Mouse (Mus musculus): Measurements from ENCODE around the gene Pttg1. TPM values are rescaled to one million over a fixed set of nuclear protein-coding genes. Genes with fewer than 3 reads are reported as not detected.
A peak's percentile ranks its signal among the peaks of the same experiment; 100 is the strongest.

Pttg1 gene
- total RNA-seq (2017): 67.5 to 109 TPM (median 103 TPM) in 3 replicates

DNA sequence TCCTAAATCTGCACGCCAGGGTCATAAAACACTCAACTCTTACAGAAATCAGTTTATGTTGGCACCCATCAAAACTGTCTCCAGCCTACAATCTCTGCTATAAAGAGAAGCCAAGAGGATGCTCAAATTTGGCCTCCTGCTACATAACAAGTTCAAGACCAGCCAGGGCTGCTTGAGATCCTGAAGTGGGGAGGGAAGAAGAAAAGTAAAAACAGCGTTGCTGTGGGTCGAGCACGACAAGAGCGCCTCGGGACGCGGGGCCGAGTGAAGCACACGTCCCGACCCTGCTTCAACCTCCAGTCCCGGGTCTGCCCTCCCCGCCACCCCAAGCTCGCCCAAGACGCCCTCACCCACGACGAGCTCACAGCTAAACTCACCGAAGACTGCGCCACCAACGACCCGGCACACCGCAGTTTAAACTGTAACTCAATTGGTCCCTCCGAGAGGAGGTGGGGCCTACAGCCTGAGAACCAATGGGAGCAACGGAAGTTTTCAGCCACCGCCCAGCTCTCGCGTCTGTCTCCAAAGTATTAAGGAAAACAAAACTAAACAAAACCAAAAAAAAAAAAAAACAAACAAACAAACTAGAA, at the start of gene Pttg1:
TSS of gene Pttg1 (minus strand) at position 428 of the 590 bp plus-strand sequence.
- peak; percentile 99 for ATAC-seq (replicated peaks; ENCODE audit: insufficient number of reproducible peaks, low FRiP score, low TSS enrichment, poor library complexity, severe bottlenecking)

DNA sequence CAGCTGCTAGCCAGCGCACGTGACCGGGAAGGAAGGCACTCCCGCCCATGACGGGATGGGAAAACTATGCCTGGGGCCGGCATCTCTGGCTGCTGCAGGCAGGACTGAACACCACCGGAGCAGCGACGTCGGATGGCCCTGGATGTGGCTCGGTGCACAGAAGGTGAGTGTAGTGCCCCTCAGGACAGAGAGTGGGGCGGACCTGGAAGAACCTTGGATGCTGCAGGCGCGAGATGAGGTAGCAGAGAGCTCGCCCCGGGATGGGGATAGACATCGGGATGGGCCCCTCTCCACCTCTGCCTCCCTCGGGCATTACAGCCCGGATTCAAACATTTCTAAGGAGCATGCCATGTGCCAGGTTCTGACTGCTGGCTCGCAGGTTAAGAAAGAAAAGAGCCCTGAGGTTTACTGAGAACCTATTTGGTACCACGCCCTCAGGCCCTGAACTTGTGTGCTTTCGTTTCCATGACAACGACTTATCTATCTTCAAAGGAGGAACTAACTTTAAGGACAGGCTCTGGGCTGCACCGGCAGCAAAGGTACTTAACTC, 48.2 kb upstream of the Pttg1 start, which contains the start of gene C1qtnf2:
TSS of gene C1qtnf2 (plus strand) at position 52 of the 550 bp plus-strand sequence.
- no peak for ATAC-seq (replicated peaks; ENCODE audit: insufficient number of reproducible peaks, low FRiP score, low TSS enrichment, poor library complexity, severe bottlenecking)

DNA sequence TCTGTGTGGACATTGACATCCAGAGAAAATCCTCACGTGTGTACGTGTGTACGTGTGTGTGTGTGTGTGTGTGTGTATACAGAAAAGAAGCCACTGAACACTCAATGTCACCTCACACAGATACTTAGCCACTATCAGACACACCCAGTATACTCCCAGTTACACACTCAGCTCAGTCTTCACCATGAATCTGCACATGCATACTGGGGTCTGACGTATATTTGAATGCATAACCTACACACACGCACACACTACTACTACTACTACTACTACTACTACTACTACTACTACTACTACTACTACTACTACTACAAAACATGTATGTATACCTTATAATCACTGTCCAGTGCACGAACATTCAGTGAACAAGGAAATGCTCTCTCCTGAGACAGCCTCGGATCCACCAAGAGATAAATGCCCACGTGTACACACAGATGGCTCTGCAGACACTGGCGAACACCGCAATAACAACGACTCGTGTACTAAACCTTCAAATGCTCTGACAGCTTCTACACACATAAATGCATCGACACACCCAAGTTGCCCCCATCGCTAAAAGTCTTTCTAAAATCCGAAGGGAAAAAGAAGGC, 47.7 kb upstream of the Pttg1 start:
- ATAC-seq (replicated peaks; ENCODE audit: insufficient number of reproducible peaks, low FRiP score, low TSS enrichment, poor library complexity, severe bottlenecking): no peak

DNA sequence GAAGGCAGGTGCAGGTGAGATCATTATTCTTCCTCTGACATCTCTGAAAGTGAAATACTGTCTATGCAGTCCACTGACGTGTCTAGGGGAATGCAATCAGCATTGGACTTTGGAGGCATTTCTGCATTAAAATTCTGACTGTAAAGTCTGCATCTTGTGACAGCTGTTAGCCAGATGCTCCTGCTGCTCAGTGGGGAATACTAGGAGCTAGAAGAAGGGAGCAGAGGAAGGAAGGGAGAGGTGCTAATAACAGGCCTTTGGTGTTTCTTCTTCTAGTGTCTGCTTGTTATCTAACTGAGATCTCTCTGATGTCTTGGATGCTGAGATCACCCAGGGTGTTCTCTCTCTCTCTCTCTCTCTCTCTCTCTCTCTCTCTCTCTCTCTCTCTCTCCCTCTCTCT, 47.1 kb upstream of the Pttg1 start:
- ATAC-seq (replicated peaks; ENCODE audit: insufficient number of reproducible peaks, low FRiP score, low TSS enrichment, poor library complexity, severe bottlenecking): no peak

DNA sequence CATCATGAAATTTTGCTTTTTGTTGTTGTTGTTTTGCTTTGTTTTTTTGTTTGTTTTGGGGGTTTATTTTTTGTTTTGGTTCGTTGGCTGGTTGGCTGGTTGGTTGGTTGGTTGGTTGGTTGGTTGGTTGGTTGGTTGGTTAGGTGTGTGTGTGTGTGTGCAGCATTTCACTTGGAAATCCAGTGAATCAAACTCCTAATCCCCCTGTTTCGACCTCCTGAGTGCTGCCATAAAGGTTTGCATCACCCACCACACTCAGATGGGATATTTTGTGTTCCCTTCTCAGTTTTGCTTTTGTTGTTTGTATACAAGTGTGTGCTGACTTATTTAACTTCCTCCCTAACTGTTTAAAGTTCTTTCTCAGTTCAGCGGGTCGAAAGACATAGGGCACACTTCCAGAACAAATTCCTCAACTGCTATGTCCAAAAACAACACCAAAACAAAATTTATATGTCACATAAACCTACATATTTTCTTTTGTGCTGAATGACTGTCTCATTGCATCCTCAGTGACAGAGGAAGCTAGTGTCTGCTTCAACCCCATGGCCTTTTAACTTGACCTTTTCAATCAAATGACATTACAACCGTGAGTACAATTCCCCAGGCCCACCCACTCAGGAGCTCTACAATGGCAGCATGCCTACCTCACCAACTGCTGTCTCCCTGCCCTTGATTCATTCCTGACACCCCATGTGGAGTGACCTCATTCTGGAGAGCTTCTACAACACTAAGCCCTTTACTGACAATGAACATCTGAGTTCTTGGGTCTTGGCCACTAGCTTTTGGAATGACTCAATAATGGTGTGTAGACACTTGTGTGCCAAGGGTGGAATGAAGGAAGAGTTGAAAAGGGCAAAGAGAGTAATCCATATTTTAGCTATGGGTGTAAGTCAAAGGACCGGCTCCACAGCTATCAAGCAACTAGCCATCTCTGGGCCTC, 45.1 kb upstream of the Pttg1 start:
- ATAC-seq (replicated peaks; ENCODE audit: insufficient number of reproducible peaks, low FRiP score, low TSS enrichment, poor library complexity, severe bottlenecking): no peak

DNA sequence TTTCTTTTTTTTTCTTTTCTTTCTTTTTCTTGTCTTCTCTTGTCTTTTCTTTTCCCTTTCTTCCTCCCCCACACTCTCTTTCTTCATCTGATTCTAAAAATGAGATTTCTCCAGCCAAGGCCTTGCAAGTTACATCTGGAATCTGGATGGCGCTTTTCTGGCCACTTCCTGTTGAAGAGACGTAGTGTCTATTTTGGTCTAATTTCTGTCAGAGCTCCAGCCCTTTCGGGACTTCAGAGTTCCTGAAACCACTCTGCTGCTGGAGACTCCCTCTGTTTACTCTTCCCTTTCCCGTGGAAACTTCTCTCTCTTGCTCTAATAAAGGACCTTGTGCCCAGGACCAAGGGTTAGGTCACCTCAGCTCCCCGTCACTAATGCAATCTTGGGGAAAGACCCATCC, 44.1 kb upstream of the Pttg1 start:
- no peak for ATAC-seq (replicated peaks; ENCODE audit: insufficient number of reproducible peaks, low FRiP score, low TSS enrichment, poor library complexity, severe bottlenecking)

DNA sequence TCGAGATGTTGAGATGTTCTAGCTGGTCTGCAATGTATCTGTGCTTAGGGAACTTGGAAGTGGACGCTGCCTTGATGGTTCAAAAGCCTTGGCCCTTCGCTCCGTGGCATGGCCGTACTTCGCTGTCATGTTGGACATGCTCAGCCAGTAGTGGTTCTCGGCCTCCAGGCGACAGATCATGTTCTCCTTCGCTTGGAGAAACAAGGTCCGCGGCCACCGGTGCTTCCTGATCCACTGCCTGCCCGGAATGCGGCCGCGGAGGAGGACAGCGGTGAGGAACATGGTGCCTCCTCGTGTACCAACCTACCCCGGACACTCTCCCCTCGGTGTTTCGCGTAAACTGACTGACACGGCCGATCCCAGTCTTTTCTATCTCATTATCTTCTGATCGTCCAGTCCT, 37.2 kb upstream of the Pttg1 start:
- ATAC-seq (replicated peaks; ENCODE audit: insufficient number of reproducible peaks, low FRiP score, low TSS enrichment, poor library complexity, severe bottlenecking): no peak

DNA sequence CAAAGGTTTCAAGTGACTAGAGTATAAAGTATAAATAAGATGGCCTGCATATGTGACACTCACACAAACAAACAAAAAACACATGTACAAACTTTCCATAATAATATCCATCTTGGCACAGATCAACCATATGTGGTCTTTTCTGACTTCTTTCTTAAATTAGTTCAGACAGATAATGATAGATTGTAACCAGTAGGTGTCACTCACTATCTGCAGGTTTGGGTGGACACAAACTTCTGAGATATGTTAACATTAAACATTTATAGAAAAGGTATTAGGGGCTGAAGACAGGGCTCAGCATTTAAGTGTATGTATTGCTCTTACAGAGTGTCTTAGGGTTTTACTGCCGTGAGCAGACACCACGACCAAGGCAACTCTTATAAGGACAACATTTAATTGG, 26.2 kb upstream of the Pttg1 start:
- ATAC-seq (replicated peaks; ENCODE audit: insufficient number of reproducible peaks, low FRiP score, low TSS enrichment, poor library complexity, severe bottlenecking): no peak

DNA sequence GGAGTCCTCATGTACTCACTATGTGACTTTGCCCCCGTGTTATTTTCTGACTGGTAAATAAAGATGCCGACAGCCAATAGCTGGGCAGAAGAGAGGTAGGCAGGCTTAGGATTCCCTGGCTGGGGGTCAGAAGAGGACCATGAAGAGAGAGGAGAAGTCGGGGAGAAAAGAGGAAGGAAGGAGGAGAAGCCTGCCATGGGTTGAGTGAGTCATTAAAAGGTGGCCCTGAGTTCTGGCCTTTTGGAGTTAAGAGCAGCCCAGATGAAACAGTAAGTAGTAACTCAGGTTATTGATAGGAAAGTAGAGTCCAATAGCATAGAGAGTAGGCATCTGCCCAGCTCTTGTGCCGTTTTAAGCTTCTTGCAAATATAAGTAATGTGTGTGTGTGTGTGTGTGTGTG, 25.3 kb upstream of the Pttg1 start:
- ATAC-seq (replicated peaks; ENCODE audit: insufficient number of reproducible peaks, low FRiP score, low TSS enrichment, poor library complexity, severe bottlenecking): no peak

DNA sequence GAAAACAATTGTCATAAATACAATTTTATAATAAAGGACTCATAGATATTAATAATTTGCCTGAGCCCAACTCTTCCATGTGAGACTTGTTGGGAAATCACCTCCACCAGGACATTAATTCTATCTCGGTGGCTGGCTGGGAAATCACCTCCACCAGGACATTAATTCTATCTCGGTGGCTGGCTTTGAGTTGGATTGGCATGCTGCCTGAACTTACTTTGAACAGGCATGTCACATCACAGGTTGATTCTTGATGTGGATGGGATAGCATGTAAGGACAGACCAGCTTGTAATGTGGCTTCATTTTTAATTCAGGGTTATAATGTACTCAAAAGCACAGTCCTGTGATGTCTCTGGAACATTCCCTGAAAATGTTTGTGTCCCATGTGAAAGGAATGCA, 23.9 kb upstream of the Pttg1 start:
- no peak for ATAC-seq (replicated peaks; ENCODE audit: insufficient number of reproducible peaks, low FRiP score, low TSS enrichment, poor library complexity, severe bottlenecking)

DNA sequence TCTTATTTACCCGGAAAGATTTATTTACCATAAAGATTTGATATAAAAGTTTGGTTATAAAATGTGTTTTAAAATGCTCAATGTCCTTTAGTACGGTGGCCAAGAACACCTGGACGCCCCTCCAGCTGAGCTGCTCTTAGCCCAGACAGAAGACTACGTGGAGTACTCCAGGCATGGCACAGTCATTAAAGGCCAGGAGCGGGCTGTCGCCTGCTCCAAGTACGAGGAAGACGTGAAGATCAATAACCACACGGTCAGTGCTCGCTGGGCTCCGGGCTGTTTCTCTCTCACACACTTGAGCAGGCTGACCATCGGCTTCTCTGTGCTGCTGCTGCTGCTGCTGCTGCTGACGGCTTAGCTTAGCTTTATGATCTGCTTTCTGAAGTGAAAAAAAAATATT, 17.1 kb upstream of the Pttg1 start:
- no peak for ATAC-seq (replicated peaks; ENCODE audit: insufficient number of reproducible peaks, low FRiP score, low TSS enrichment, poor library complexity, severe bottlenecking)

DNA sequence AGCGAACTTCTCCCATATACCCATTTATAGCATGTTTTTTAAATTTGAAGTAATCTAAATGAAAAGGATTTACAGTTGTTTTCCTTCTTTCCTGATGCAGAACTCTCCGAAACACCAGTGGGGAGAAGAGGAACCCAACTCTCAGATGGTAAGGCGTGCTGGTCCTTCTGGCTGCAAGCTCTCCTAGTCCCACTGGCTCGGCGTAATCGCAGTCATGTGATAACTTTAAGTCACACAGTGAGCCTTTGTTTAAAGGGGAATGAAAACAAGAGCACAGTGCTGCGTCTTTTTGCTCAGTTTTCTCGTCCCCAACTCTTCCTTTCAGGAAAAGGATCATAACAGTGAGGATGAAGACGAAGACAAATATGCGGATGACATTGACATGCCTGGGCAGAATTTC, 15.1 kb upstream of the Pttg1 start:
- no peak for ATAC-seq (replicated peaks; ENCODE audit: insufficient number of reproducible peaks, low FRiP score, low TSS enrichment, poor library complexity, severe bottlenecking)

DNA sequence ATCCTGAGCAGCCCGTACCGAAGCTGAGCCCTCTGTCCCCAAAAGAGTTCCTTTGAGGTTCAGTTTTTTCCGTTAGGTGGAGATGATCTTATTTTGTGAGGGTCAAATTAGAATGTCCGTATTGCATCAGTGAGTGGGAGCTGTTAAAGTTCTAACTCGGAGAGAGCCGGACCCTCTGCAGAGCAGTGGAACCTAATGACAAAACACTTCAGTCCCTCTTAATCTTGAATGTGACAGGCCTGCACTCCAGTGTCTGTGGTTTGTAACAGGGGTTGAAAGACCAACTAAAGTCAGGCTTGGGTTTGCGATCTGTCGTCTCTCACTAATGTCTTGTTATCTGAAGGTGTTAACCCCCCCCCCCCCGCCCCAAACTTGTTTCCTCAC, 8.0 kb upstream of the Pttg1 start:
- 0 out of 2 replicates have a peak, but pooled peaks have one; percentile 7 for ATAC-seq (replicated peaks; ENCODE audit: insufficient number of reproducible peaks, low FRiP score, low TSS enrichment, poor library complexity, severe bottlenecking)

DNA sequence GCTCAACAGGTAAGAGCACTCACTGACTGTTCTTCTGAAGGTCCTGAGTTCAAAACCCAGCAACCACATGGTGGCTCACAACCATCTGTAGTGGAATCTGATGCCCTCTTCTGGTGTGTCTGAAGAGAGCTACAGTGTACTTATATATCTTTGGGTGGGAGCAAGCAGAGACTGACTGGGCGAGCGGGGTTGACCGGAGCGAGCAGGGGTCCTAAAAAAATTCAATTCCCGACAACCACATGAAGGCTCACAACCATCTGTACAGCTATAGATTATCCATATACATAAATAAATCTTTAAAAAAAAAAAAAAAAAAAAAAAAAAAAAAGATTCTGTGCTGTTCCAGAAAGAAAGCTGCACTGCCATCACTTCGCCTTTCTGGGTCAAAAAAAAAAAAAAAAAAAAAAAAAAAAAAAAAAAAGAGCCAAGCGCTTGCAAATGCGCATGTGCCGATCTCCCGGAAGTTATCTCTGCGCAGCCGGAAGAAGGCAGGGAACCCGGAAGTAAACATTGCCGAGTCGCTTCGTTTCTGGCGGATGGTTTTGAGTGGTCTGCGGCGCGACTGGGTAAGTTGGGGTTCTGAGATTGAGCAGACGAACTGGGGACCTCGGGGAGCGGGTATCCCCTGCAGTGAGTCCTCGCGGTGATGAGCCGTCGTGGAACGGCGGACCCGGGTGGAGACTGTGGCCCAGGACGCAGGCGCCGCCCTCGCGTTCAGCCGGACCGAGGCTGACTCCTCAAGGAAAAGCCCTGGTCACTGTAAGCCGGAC, 7.4 kb upstream of the Pttg1 start, which contains the start of gene Slu7:
TSS of gene Slu7 (plus strand) at position 491 of the 770 bp plus-strand sequence.
- peak; percentile 76 for ATAC-seq (replicated peaks; ENCODE audit: insufficient number of reproducible peaks, low FRiP score, low TSS enrichment, poor library complexity, severe bottlenecking)

DNA sequence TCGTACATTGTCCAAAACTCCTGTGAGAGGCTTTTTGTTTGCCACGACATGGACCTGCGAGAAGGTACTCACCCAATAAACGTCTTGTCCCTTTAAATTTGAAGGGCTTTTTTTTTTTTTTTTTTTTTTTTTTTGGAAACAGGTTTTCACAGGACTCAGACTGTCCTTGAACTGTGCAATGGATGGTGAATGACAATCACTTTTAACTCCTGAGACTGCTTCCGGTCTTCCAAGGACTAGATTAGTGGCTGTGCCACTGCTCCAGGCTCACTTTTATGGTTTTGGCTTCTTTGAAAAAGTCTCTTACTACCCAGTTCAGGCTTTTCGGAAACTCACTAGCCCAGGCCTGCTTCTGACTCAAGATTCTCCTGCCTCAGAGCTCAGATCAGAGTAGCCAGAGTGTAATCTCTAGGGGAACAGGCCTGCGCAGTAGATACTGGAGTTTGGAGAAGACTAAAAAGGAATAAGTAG, 398 bp upstream of the Pttg1 start:
- ATAC-seq (replicated peaks; ENCODE audit: insufficient number of reproducible peaks, low FRiP score, low TSS enrichment, poor library complexity, severe bottlenecking): no peak

DNA sequence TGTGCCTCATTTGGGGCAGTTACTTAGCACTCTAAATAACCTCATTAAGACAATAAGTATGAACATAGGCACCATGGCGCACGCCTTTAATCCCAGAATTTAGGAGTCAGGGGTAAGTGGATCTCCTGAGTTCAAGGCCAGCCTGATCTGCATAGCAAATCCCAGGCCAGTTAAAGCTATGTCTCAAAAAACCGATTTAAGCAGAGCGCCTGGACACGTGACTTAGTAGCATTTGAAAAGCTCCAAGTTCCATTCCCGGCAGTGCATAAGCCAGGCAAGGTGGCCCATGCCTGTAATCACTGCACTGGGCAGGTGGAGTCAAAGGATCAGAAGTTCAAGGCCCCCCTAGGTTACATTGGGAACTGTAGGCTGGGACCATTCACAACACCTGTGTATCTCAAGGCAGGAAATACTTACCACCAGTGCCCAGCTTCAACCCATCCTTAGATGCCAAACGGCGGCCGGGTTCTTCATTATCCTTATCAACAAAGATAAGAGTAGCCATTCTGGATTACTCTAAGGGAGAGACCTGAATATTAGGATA, 813 bp downstream of the Pttg1 start:
- ATAC-seq (replicated peaks; ENCODE audit: insufficient number of reproducible peaks, low FRiP score, low TSS enrichment, poor library complexity, severe bottlenecking): no peak

DNA sequence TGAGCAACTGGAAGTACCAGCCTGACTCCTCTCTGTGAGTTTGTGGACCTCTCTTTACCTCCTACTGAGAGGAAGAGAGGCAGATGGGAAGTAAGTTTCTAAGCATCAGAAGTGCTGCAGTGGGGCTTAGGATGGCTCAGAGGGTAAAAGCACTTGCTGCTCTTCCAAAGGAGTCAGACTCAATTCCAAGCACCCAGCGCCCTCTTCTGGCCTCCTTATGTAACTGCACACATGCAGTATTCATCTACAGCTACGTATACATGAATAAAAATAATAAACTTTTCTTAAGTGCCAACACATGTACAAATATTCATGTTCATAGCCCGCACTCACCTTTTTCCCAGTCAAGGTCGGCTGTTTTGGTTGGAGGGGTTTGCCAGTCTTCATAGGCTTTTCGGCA, 1.7 kb downstream of the Pttg1 start:
- ATAC-seq (replicated peaks; ENCODE audit: insufficient number of reproducible peaks, low FRiP score, low TSS enrichment, poor library complexity, severe bottlenecking): no peak

DNA sequence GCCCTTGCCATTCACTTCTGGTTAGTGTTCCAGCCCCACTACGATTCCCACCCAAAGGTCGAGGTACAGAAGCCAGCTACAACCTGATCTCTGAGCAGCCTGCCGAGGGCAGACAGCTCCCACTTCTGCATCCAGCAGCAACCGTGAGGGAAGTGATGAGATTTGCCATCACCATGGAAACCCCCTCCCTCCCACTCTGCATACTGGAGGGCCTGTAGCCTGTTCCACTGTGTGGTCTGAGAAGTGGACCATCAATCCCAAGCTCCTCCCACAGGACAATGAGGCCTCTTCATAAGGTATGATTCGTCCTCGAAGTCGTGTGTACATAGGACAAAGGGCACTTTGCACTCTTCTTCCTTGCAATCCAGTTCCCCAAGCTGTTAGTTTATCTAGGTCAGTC, 8.8 kb downstream of the Pttg1 start:
- ATAC-seq (replicated peaks; ENCODE audit: insufficient number of reproducible peaks, low FRiP score, low TSS enrichment, poor library complexity, severe bottlenecking): no peak
